Mouse (Mus musculus) MEL (cell line): Measurements from ENCODE around the gene E2f3.

Experiments
- BHLHE40 ChIP-seq: IDR thresholded peaks from 2 replicates; pipeline ENCODE4 v1.6.1; 2012; ENCODE audit warnings: low read depth, mild to moderate bottlenecking, inconsistent platforms, low read length, improper control_type of control experiment, borderline replicate concordance
- CHD1 ChIP-seq: IDR thresholded peaks from 2 replicates; pipeline ENCODE4 v1.6.1; 2012; ENCODE audit warnings: low read depth, mild to moderate bottlenecking, inconsistent platforms, low read length, improper control_type of control experiment
- CTCF ChIP-seq, 3 experiments: IDR thresholded peaks in 2 of 3; conservative IDR thresholded peaks in 1 of 3; 2 replicates each; pipeline ENCODE4 v1.5.1; 2011 to 2012; ENCODE audit warnings: low read length in 3 of 3, low read depth in 2 of 3, mild to moderate bottlenecking in 2 of 3, improper control_type of control experiment in 1 of 3, inconsistent platforms in 1 of 3, mixed read lengths in 1 of 3, moderate library complexity in 1 of 3; ENCODE audit not compliant: control insufficient read depth in 1 of 3, insufficient read depth in 1 of 3, poor library complexity in 1 of 3, severe bottlenecking in 1 of 3
- EP300 ChIP-seq, 2 experiments: IDR thresholded peaks; 2 replicates each; pipeline ENCODE4 v1.6.1; 2011; ENCODE audit warnings: improper control_type of control experiment in 2 of 2, low read length in 2 of 2, low read depth in 1 of 2, mild to moderate bottlenecking in 1 of 2
- KAT2A ChIP-seq: conservative IDR thresholded peaks from 2 replicates; pipeline ENCODE4 v1.6.1; 2012; ENCODE audit warnings: low read depth, low read length, improper control_type of control experiment, inconsistent platforms

- TF ChIP-seq KAT2A (no peak), CHD1 (no peak), BHLHE40 (no peak), EP300 (IDR thresholded peaks at IDR 0.05; ENCODE audit: low read depth in 1 of 2, low read length in 2 of 2) (no peak), CTCF (IDR thresholded peaks at IDR 0.05 in 2 of 3, conservative IDR thresholded peaks at IDR 0.05 in 1 of 3; ENCODE audit: control insufficient read depth in 1 of 3, insufficient read depth in 1 of 3, low read depth in 2 of 3, low read length in 3 of 3, poor library complexity in 1 of 3, severe bottlenecking in 1 of 3) (no peak)
Observed at GRCm38 (mm10) chr13:29986756-29987120, 875 bp upstream of the E2f3 start.
